Mouse (Mus musculus): Measurements from ENCODE around the gene Olfr503. TPM values are rescaled to one million over a fixed set of nuclear protein-coding genes. Genes with fewer than 3 reads are reported as not detected.

The Olfr503 gene
- polyA plus RNA-seq (2017; shearing (Covaris generic)) = not detected

GRCm38 (mm10) chr7:108544227-108544626 is at the start of gene Olfr503:
Gene Olfr503 (plus strand): TSS chr7:108544527.

GRCm38 (mm10) chr7:108524965-108525364 is 19.4 kb upstream of the Olfr503 start, which contains the start of gene Olfr502:
Gene Olfr502 (minus strand): TSS chr7:108525065.

GRCm38 (mm10) chr7:108565693-108566092 is 21.4 kb downstream of the Olfr503 start, which contains the start of gene Olfr504:
Gene Olfr504 (minus strand): TSS chr7:108565793.

Other genes starting within 250 kb of the Olfr503 start
- gene Olfr491, start 231.1 kb upstream of the Olfr503 start, polyA plus RNA-seq (2017; shearing (Covaris generic)) = not detected
- gene Olfr492, start 220.9 kb upstream of the Olfr503 start, polyA plus RNA-seq (2017; shearing (Covaris generic)) = not detected
- gene Olfr493, start 197.5 kb upstream of the Olfr503 start, polyA plus RNA-seq (2017; shearing (Covaris generic)) = not detected
- not detected for gene Olfr494, start 179.2 kb upstream of the Olfr503 start, polyA plus RNA-seq (2017; shearing (Covaris generic))
- not detected for gene Olfr495, start 151.4 kb upstream of the Olfr503 start, polyA plus RNA-seq (2017; shearing (Covaris generic))
- not detected for gene Olfr497, start 124.1 kb upstream of the Olfr503 start, polyA plus RNA-seq (2017; shearing (Covaris generic))
- not detected for gene Olfr498, start 79.2 kb upstream of the Olfr503 start, polyA plus RNA-seq (2017; shearing (Covaris generic))
- gene Olfr502, start 19.5 kb upstream of the Olfr503 start, polyA plus RNA-seq (2017; shearing (Covaris generic)) = not detected
- not detected for gene Olfr504, start 21.3 kb downstream of the Olfr503 start, polyA plus RNA-seq (2017; shearing (Covaris generic))
- gene Olfr506, start 66.3 kb downstream of the Olfr503 start, polyA plus RNA-seq (2017; shearing (Covaris generic)) = not detected
- not detected for gene Olfr507, start 77.3 kb downstream of the Olfr503 start, polyA plus RNA-seq (2017; shearing (Covaris generic))
- gene Olfr508, start 85.5 kb downstream of the Olfr503 start, polyA plus RNA-seq (2017; shearing (Covaris generic)) = not detected
- gene Olfr509, start 107.4 kb downstream of the Olfr503 start, polyA plus RNA-seq (2017; shearing (Covaris generic)) = not detected
- not detected for gene Olfr510, start 121.9 kb downstream of the Olfr503 start, polyA plus RNA-seq (2017; shearing (Covaris generic))
- gene Olfr512, start 168.8 kb downstream of the Olfr503 start, polyA plus RNA-seq (2017; shearing (Covaris generic)) = not detected
- gene Olfr513, start 206.4 kb downstream of the Olfr503 start, polyA plus RNA-seq (2017; shearing (Covaris generic)) = not detected

Measured in CD4-positive, CD25-positive, alpha-beta regulatory T cell, adult 9 weeks (primary cell).